Mouse (Mus musculus): ENCODE measurements around the gene Gm15023. TPM values are rescaled to one million over a fixed set of nuclear protein-coding genes. Genes with fewer than 3 reads are reported as not detected.
A peak's percentile ranks its signal among the peaks of the same experiment; 100 is the strongest.
"Not testable (repeated sequence)": the region's sequence is repeated elsewhere in the genome, so short reads cannot be mapped to it uniquely, and the experiment has no call there.

Gm15023 gene
- polyA plus RNA-seq (2014; fragmentation: Nextera tagmentation; extraction: Ambion mirVana): not detected in 2 replicates

- not testable (repeated sequence) for H3K9ac ChIP-seq (ENCODE audit: low read length); H3K27ac ChIP-seq (ENCODE audit: low read depth, low read length); H3K27me3 ChIP-seq (ENCODE audit: control insufficient read depth, insufficient read depth, low read length); H3K4me3 ChIP-seq (ENCODE audit: low read depth, low read length); H3K4me1 ChIP-seq (replicated peaks; ENCODE audit: control insufficient read depth, insufficient read depth, low read length); H3K9me3 ChIP-seq (ENCODE audit: control insufficient read depth, low read length); H3K36me3 ChIP-seq (ENCODE audit: control insufficient read depth, insufficient read depth, low read length); DNase-seq (ENCODE audit: low spot score); ATAC-seq (replicated peaks; ENCODE audit: low FRiP score); H3K4me2 ChIP-seq (ENCODE audit: low read depth, low read length, severe bottlenecking)
- 97% methylated on average over 5 of the region's 14 CpGs for WGBS
These were observed at the start of gene Gm15023 for GRCm38 (mm10) chrX:135177532-135177931. Gene Gm15023, minus strand, starts transcription at chrX:135177632.

DNA sequence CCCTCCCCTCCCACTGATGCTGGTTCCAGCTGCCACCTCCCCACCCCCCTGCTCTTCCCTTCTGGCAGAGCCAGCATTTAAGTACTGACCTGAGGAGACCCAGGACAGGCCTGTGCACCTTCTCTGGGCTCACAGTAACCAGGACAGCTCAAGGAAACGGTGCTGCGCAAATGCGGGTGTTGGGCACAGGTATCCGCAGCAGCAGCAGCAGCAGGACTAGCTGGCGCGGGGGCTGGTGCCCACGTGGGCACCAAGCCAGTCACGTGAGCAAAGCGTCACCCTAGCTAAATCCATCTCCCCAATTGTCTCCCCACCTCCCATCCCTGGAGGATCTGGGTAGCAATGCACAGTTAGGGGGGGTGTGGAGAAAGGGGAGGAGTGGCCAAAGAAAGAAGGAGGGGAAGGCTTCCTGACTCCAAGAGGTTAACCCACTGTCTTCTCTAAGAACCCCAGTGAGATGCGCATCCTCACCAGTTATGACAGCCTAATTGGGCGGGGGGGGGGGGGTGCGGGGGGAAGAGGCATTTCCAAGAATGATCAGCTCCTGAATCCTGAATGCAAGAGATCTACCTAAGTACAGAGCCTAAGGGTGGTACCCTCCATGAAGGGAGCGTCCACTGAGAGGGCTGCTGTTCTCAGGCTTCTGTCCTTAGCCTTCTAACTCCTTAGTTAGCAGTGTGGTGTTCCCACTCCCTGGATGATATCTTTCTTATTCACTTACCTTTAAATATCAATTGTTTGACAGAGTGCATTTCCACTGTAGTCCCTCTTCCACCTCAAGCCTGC, 33.2 kb upstream of the Gm15023 start, which contains the start of gene Tceal6:
Tceal6 (minus strand) TSS at position 252 of the 786 bp plus-strand sequence.
- DNase-seq (ENCODE audit: low spot score): peak; percentile 50

GRCm38 (mm10) chrX:135209773-135210435, 32.5 kb upstream of the Gm15023 start:
- H3K4me2 ChIP-seq (ENCODE audit: low read depth, low read length, severe bottlenecking): peak overlapping the region; percentile 58
- H3K27me3 ChIP-seq (ENCODE audit: control insufficient read depth, insufficient read depth, low read length); H3K36me3 ChIP-seq (ENCODE audit: control insufficient read depth, insufficient read depth, low read length); H3K27ac ChIP-seq (ENCODE audit: low read depth, low read length); H3K9ac ChIP-seq (ENCODE audit: low read length); H3K9me3 ChIP-seq (ENCODE audit: control insufficient read depth, low read length); H3K4me1 ChIP-seq (replicated peaks; ENCODE audit: control insufficient read depth, insufficient read depth, low read length): not testable (repeated sequence)
- WGBS: 29% methylated on average over 20 of the region's 21 CpGs
- DNase-seq (ENCODE audit: low spot score) (peak; percentile 49), ATAC-seq (replicated peaks; ENCODE audit: low FRiP score) (peak; percentile 65)
- peak overlapping the region; percentile 35 for H3K4me3 ChIP-seq (ENCODE audit: low read depth, low read length)

More for the DNA sequence above, 33.2 kb upstream of the Gm15023 start, which contains the start of gene Tceal6:
- Histone ChIP-seq H3K36me3 (ENCODE audit: control insufficient read depth, insufficient read depth, low read length) (no peaks in the 10 kb centered on the region), H3K4me2 (ENCODE audit: low read depth, low read length, severe bottlenecking) (peak within 1 kb of the TSS; percentile 58), H3K4me3 (ENCODE audit: low read depth, low read length) (peak within 1 kb of the TSS; percentile 35), H3K9me3 (ENCODE audit: control insufficient read depth, low read length) (no peaks in the 10 kb centered on the region), H3K27me3 (ENCODE audit: control insufficient read depth, insufficient read depth, low read length) (peaks cover 2% of the 10 kb centered on the region; the same call in 1 of the 2 replicates), H3K27ac (ENCODE audit: low read depth, low read length) (no peak within 1 kb of the TSS), H3K4me1 (replicated peaks; ENCODE audit: control insufficient read depth, insufficient read depth, low read length) (no peaks in the 10 kb centered on the region), H3K9ac (ENCODE audit: low read length) (no peak within 1 kb of the TSS)
- peak; percentile 83 for ATAC-seq (replicated peaks; ENCODE audit: low FRiP score)
- 27% methylated on average over 11 of the region's 13 CpGs for WGBS

DNA sequence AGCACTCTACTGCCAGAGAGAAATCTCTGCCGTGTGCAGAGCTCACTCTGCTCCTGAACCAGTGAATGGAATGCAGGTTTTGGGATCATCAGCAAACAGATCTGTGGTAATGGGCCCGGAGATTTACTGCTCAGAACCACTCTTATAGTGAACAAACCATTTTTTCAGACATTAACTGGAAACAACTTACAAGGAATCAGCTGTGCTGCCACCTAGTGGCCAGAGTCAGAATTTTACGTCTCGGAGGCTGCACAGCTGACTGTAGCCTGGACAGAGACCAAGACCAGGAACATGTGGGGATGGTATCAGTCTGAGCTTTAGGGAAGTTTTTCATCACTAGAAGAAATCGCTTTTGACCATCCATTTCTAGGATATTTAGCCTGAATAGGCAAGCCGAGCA, 12.5 kb upstream of the Gm15023 start:
- not testable (repeated sequence) for H3K4me1 ChIP-seq (replicated peaks; ENCODE audit: control insufficient read depth, insufficient read depth, low read length); H3K36me3 ChIP-seq (ENCODE audit: control insufficient read depth, insufficient read depth, low read length); H3K9ac ChIP-seq (ENCODE audit: low read length); H3K4me3 ChIP-seq (ENCODE audit: low read depth, low read length); H3K9me3 ChIP-seq (ENCODE audit: control insufficient read depth, low read length); ATAC-seq (replicated peaks; ENCODE audit: low FRiP score); H3K27me3 ChIP-seq (ENCODE audit: control insufficient read depth, insufficient read depth, low read length); H3K27ac ChIP-seq (ENCODE audit: low read depth, low read length); DNase-seq (ENCODE audit: low spot score); H3K4me2 ChIP-seq (ENCODE audit: low read depth, low read length, severe bottlenecking)
- WGBS: no CpG with 5 or more reads among the region's 6 CpGs

- not testable (repeated sequence) for DNase-seq (ENCODE audit: low spot score); H3K9me3 ChIP-seq (ENCODE audit: control insufficient read depth, low read length); H3K4me2 ChIP-seq (ENCODE audit: low read depth, low read length, severe bottlenecking); H3K27me3 ChIP-seq (ENCODE audit: control insufficient read depth, insufficient read depth, low read length); H3K9ac ChIP-seq (ENCODE audit: low read length); H3K36me3 ChIP-seq (ENCODE audit: control insufficient read depth, insufficient read depth, low read length); ATAC-seq (replicated peaks; ENCODE audit: low FRiP score); H3K4me1 ChIP-seq (replicated peaks; ENCODE audit: control insufficient read depth, insufficient read depth, low read length); H3K4me3 ChIP-seq (ENCODE audit: low read depth, low read length); H3K27ac ChIP-seq (ENCODE audit: low read depth, low read length)
- WGBS: no CpG with 5 or more reads among the region's 3 CpGs
These were observed 11.2 kb upstream of the Gm15023 start for GRCm38 (mm10) chrX:135188661-135189060.

Other genes starting within 250 kb of the Gm15023 start
- 0.53 and 0.64 TPM in 2 replicates for gene Nxf2, start 212.9 kb downstream of the Gm15023 start, polyA plus RNA-seq (2014; fragmentation: Nextera tagmentation; extraction: Ambion mirVana)
- 6.6 and 7.2 TPM in 2 replicates for gene Zmat1, start 168.4 kb downstream of the Gm15023 start, polyA plus RNA-seq (2014; fragmentation: Nextera tagmentation; extraction: Ambion mirVana)
- 1.0 and 1.4 TPM in 2 replicates for gene Tceal6, start 33.1 kb upstream of the Gm15023 start, polyA plus RNA-seq (2014; fragmentation: Nextera tagmentation; extraction: Ambion mirVana)
- gene Pramel3, start 124.7 kb upstream of the Gm15023 start, polyA plus RNA-seq (2014; fragmentation: Nextera tagmentation; extraction: Ambion mirVana): not detected in 2 replicates
- not detected in 2 replicates for gene Gm5128, start 195.7 kb upstream of the Gm15023 start, polyA plus RNA-seq (2014; fragmentation: Nextera tagmentation; extraction: Ambion mirVana)

Data from forebrain, embryonic 11.5 days (tissue).